Mouse (Mus musculus): Measurements from ENCODE around the gene Faim2. TPM values are rescaled to one million over a fixed set of nuclear protein-coding genes. Genes with fewer than 3 reads are reported as not detected.

Faim2 gene
- total RNA-seq, 2 experiments from 2014 or later = 0.75 TPM; not detected in 1

- Histone ChIP-seq H3K27ac (no peak overlapping the region), H3K4me3 (no peak overlapping the region)
- TF ChIP-seq CTCF (IDR thresholded peaks at IDR 0.05) = no peak
- intact Hi-C loops (cut with DNase I) = no loop called here
- no peak for DNase-seq
Measured at GRCm38 (mm10) chr15:99501292-99502260, 26.4 kb downstream of the Faim2 start.

- Histone ChIP-seq H3K4me3 (no peak overlapping the region), H3K27ac (no peak overlapping the region)
- DNase-seq = no peak
- intact Hi-C loops (cut with DNase I) = no loop called here
- no peak for TF ChIP-seq CTCF (IDR thresholded peaks at IDR 0.05)
Measured at GRCm38 (mm10) chr15:99500320-99500719, 27.6 kb downstream of the Faim2 start.

DNA sequence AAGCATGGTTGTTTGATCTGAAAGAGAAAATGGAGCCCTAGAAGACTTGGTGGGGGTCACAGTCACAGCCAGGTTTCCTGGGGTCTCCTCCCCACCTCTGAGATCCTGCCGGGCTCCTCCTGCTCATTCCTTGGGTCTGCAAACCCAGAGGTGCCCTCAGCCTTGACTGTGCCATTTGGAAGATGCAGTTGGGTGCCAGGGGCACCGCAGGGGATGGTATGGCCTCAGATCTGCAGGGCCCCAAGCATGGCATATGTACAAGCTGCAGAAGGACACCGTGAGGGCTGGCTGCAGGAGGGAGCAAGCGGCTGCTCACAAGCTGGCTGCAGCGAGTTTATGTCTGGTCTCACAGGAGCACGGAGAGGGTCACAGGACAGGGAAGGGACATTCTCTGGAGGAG lies 28.2 kb downstream of the Faim2 start:
- Histone ChIP-seq H3K4me3 (no peak overlapping the region), H3K27ac (no peak overlapping the region)
- DNase-seq = no peak
- no peak for TF ChIP-seq CTCF (IDR thresholded peaks at IDR 0.05)
- intact Hi-C loops (cut with DNase I) = loop anchor here (5.0 kb wide), 3 partner anchors 98 to 408 kb away; no protein-coding TSS in a partner anchor

DNA sequence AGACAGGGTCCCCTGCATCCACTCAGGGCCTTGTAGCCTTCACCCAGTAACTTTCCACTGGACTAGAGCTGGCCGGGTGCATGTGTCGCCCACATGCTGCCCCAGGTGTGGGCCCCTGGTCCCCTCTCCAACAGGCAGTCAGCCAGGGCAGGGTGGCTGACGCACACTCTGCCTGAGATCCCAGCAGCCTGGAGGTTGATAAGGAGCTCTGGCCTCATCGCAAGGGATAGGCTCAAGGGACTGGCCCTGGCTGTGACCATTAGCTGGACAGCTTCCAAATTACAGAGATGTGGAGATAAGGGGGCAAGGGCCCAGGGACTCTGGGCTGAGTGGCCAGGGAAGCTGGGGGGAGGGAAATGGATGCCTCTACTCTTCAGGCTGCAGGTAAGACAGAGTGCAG lies 29.2 kb downstream of the Faim2 start:
- Histone ChIP-seq H3K27ac (no peak overlapping the region), H3K4me3 (no peak overlapping the region)
- intact Hi-C loops (cut with DNase I) = loop anchor here (5.0 kb wide), 3 partner anchors 99 to 409 kb away; no protein-coding TSS in a partner anchor
- no peak for DNase-seq
- TF ChIP-seq CTCF (IDR thresholded peaks at IDR 0.05) = no peak

DNA sequence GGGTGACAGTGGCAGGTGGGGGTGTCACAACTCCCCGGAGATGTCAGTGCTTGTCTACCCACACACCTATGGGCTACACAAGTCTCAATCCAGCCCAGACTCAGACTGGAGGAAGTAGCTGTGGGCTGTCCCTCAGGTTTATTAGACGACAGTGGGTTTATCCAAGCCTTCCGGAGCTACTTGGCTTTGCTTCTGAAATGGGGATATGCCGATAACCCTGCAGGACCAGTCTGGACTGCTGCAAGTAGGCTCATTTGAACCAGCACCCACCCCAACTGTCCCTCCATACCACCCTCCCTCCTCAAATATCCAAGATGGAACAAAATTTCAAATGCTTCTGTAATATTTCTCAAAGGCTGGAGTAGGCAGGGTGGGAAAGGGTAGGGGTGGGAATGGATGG lies 29.6 kb downstream of the Faim2 start:
- intact Hi-C loops (cut with DNase I) = loop anchor here (5.0 kb wide), 3 partner anchors 99 to 409 kb away; no protein-coding TSS in a partner anchor
- no peak for TF ChIP-seq CTCF (IDR thresholded peaks at IDR 0.05)
- peak overlapping the region; percentile 64 for H3K27ac ChIP-seq
- H3K4me3 ChIP-seq = no peak overlapping the region
- DNase-seq = no peak

GRCm38 (mm10) chr15:99497527-99498242 lies 30.3 kb downstream of the Faim2 start:
- Histone ChIP-seq H3K27ac (peak overlapping the region; percentile 64), H3K4me3 (peak overlapping the region; percentile 59)
- no peak for TF ChIP-seq CTCF (IDR thresholded peaks at IDR 0.05)
- intact Hi-C loops (cut with DNase I) = loop anchor here (5.0 kb wide), 3 partner anchors 100 to 410 kb away; no protein-coding TSS in a partner anchor
- DNase-seq = peak; percentile 50

GRCm38 (mm10) chr15:99497061-99497460 lies 30.9 kb downstream of the Faim2 start:
- intact Hi-C loops (cut with DNase I) = loop anchor here (5.0 kb wide), 3 partner anchors 100 to 410 kb away; no protein-coding TSS in a partner anchor
- Histone ChIP-seq H3K27ac (peak overlapping the region; percentile 64), H3K4me3 (peak overlapping the region; percentile 59)
- peak; percentile 44 for DNase-seq
- peak; percentile 84 for TF ChIP-seq CTCF (IDR thresholded peaks at IDR 0.05)

DNA sequence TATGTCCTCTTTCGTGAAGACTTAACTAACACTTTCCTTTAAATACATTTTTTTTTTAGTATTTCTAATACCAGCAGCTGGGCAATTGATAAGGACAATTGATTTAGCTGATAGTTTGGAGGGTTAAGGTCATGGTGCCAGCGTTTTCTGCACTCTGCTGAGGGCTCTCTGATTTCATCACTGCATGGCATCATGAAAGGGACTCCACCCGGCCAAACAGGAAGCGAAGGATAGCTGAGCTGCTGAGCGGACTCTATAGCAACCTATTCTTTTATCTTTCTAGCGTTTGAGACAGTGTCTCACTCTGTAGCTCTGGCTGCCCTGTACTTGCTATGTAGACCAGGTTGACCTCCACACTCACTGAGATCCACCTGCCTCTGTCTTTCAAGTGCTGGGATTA lies 43.2 kb downstream of the Faim2 start:
- no peak for DNase-seq
- intact Hi-C loops (cut with DNase I) = no loop called here
- no peak overlapping the region for H3K4me3 ChIP-seq
- no peak for TF ChIP-seq CTCF (IDR thresholded peaks at IDR 0.05)
- no peak overlapping the region for H3K27ac ChIP-seq

DNA sequence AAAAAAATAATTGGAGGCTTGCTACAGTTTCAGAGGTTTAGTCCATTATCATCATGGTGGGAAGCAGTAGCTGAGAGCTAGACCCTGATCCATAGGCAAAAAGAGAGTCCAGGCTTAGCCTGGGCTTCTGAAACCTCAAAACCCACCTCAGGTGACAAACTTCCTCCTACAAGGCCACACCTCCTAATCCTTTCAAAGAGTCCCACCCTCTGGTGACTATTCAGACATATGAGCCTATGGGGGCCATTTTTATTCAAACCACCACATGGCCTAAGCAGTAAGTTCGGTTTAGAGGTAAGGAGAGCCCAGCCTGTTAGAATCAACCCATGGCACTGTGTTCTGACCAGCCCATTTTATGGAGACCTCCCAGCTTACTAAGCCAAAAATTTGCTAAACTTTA lies 52.2 kb downstream of the Faim2 start:
- H3K27ac ChIP-seq = no peak overlapping the region
- no peak overlapping the region for H3K4me3 ChIP-seq
- intact Hi-C loops (cut with DNase I) = loop anchor here (10.0 kb wide), 1 partner anchor 161 kb away; no protein-coding TSS in a partner anchor
- no peak for DNase-seq
- TF ChIP-seq CTCF (IDR thresholded peaks at IDR 0.05) = no peak

- H3K27ac ChIP-seq = peak within 1 kb of the TSS; percentile 91
- TF ChIP-seq CTCF (IDR thresholded peaks at IDR 0.05) = peak; percentile 59
- peak; percentile 93 for DNase-seq
- intact Hi-C loops (cut with DNase I) = loop anchor here (10.0 kb wide), 1 partner anchor 160 kb away; no protein-coding TSS in a partner anchor
- peak within 1 kb of the TSS; percentile 93 for H3K4me3 ChIP-seq
Measured at GRCm38 (mm10) chr15:99474576-99474926, 53.4 kb downstream of the Faim2 start, which contains the start of gene Bcdin3d. Gene Bcdin3d (minus strand): TSS chr15:99474730.

DNA sequence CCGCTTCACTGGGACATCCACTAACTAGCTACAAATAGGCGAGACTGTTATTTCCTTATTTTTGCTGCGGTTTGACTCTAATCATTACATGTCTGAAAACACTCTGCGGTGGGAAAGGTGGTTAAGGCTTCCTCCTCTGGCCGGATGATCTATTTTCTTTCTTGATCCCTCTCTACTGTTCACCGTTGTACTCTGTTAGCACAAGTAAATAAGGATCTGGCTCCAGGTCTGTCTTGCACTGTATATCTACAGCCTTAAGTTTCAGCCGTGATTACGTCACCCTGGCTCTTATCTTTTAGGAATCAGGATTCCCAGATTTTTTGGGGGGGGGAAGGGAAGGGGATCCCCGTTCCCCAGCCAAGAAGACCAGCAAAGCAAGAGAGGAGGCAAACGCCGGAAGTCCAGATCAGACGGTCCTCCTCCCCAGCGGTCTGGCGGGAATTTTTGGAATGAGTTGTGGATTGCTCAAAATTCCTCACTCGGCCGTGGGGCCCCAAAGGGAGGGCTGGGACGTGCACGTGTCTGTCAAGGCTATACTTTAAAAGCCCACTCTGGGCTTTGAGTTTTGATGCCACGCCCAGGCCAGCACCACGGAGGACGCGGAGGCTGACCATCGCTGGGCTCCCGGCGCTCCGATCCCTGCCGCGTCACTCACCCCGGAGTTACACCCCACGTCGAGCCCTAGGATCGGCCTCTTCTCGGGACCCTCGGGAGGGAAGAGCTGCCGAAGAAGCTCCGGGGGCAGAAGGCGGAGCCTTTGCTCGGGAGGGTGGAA lies 54.0 kb downstream of the Faim2 start:
- H3K27ac ChIP-seq = peak overlapping the region; percentile 91
- peak overlapping the region; percentile 93 for H3K4me3 ChIP-seq
- intact Hi-C loops (cut with DNase I) = loop anchor here (10.0 kb wide), 1 partner anchor 159 kb away; no protein-coding TSS in a partner anchor
- TF ChIP-seq CTCF (IDR thresholded peaks at IDR 0.05) = no peak
- DNase-seq = peak; percentile 66

DNA sequence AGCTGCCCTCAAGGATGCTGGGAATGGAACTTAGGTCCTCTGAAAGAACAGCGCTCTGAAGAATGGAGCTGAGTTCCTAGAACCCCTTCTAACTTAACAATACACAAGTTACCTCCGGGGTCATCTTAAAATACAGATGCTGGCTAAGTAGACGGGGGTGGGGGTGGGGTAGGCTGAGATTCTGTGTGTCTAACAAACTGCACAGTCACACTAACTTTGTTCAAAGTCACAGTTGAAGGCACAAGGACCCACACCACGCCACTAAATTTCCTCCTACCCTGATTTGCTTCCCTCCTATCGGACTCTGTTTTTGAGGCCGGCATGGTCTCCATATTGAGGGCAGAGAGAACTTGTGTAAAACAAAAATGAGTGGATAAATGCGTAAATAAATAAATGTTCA lies 55.0 kb downstream of the Faim2 start:
- no peak overlapping the region for H3K4me3 ChIP-seq
- intact Hi-C loops (cut with DNase I) = loop anchor here (10.0 kb wide), 1 partner anchor 158 kb away; no protein-coding TSS in a partner anchor
- TF ChIP-seq CTCF (IDR thresholded peaks at IDR 0.05) = no peak
- DNase-seq = no peak
- no peak overlapping the region for H3K27ac ChIP-seq

Measured in gastrocnemius, adult 2 months (tissue).